10 mouse cellular contexts compared by ENCODE assay signal in genomic region chr1:192711779-192712348, GRCm38 (mm10). TPM values are rescaled to one million over a fixed set of nuclear protein-coding genes. Genes with fewer than 3 reads are reported as not detected.
DNase-seq lines count a peak whose midpoint lies in the region; ATAC-seq lines count a peak whose summit lies in the region.
"Had no signal": no experiment of that assay in that cellular context is flagged by ENCODE, and none has a peak within 500 bp of the region (broad histone marks: within the 10 kb centered on the region; RNA-seq: fewer than 3 reads in every experiment).

No protein-coding gene starts in this region.

- H3K4me3 ChIP-seq in forebrain, embryonic 11.5 days (ENCODE audit: low read depth, low read length): no peak overlapping the region
- no peak overlapping the region for H3K4me3 ChIP-seq in forebrain, embryonic 12.5 days (replicated peaks)
- H3K4me3 ChIP-seq: hindbrain, embryonic 15.5 days; neural tube, embryonic 12.5 days had no signal

- H3K9me3 ChIP-seq in forebrain, embryonic 11.5 days (ENCODE audit: control insufficient read depth, low read length): no peaks in the 10 kb centered on the region
- H3K9me3 ChIP-seq in forebrain, embryonic 12.5 days: no peaks in the 10 kb centered on the region
- H3K9me3 ChIP-seq: hindbrain, embryonic 15.5 days; neural tube, embryonic 12.5 days had no signal

- no peak overlapping the region for H3K4me2 ChIP-seq in forebrain, embryonic 11.5 days (ENCODE audit: low read depth, low read length, severe bottlenecking)
- no peak overlapping the region for H3K4me2 ChIP-seq in forebrain, embryonic 12.5 days
- H3K4me2 ChIP-seq: hindbrain, embryonic 15.5 days; neural tube, embryonic 12.5 days had no signal

- peak; percentile 65 for DNase-seq in forebrain, embryonic 11.5 days (ENCODE audit: low spot score)
- DNase-seq in 3T3-L1 (ENCODE audit: low read depth, low spot score): peak; percentile 77
- DNase-seq in adrenal gland, postnatal 10 days: peak; percentile 75
- peak; percentile 56 for DNase-seq in embryo, embryonic 9.5 days (ENCODE audit: extremely low spot score)
- peak; percentile 64 for DNase-seq in kidney, postnatal 14 days
- DNase-seq in lung, postnatal 25 days (ENCODE audit: low spot score): peak; percentile 22
- DNase-seq in right cerebral cortex, postnatal 4 days: peak; percentile 81

- no peak overlapping the region for H3K9ac ChIP-seq in forebrain, embryonic 11.5 days (ENCODE audit: low read length)
- H3K9ac ChIP-seq in forebrain, embryonic 12.5 days: no peak overlapping the region
- H3K9ac ChIP-seq: hindbrain, embryonic 15.5 days; neural tube, embryonic 12.5 days had no signal

- no peaks in the 10 kb centered on the region for H3K36me3 ChIP-seq in forebrain, embryonic 11.5 days (ENCODE audit: control insufficient read depth, insufficient read depth, low read length)
- no peaks in the 10 kb centered on the region for H3K36me3 ChIP-seq in forebrain, embryonic 12.5 days (replicated peaks)
- H3K36me3 ChIP-seq: hindbrain, embryonic 15.5 days; neural tube, embryonic 12.5 days had no signal

- 40% methylated on average over 3 of the region's 3 CpGs for WGBS in forebrain, embryonic 11.5 days
- 31% methylated on average over 3 of the region's 3 CpGs for WGBS in forebrain, embryonic 12.5 days

- ATAC-seq in forebrain, embryonic 11.5 days (replicated peaks; ENCODE audit: low FRiP score): no peak
- ATAC-seq in forebrain, embryonic 12.5 days (ENCODE audit: low FRiP score): no peak

- H3K27me3 ChIP-seq in forebrain, embryonic 11.5 days (ENCODE audit: control insufficient read depth, insufficient read depth, low read length): no peaks in the 10 kb centered on the region
- no peaks in the 10 kb centered on the region for H3K27me3 ChIP-seq in forebrain, embryonic 12.5 days
- H3K27me3 ChIP-seq: hindbrain, embryonic 15.5 days; neural tube, embryonic 12.5 days had no signal

- no peaks in the 10 kb centered on the region for H3K4me1 ChIP-seq in forebrain, embryonic 11.5 days (replicated peaks; ENCODE audit: control insufficient read depth, insufficient read depth, low read length)
- H3K4me1 ChIP-seq in forebrain, embryonic 12.5 days: no peaks in the 10 kb centered on the region
- H3K4me1 ChIP-seq: hindbrain, embryonic 15.5 days; neural tube, embryonic 12.5 days had no signal

- no peak overlapping the region for H3K27ac ChIP-seq in forebrain, embryonic 11.5 days (ENCODE audit: low read depth, low read length)
- H3K27ac ChIP-seq in forebrain, embryonic 12.5 days: no peak overlapping the region
- H3K27ac ChIP-seq: hindbrain, embryonic 15.5 days; neural tube, embryonic 12.5 days had no signal

RNA-seq across cellular contexts. Expression of gene Hhat, which starts 59.2 kb away (rescaled TPM):
- 6.2 and 8.0 TPM in 2 replicates for polyA plus RNA-seq in forebrain, embryonic 11.5 days (2014; fragmentation: Nextera tagmentation; extraction: Ambion mirVana)
- 4.4 and 7.6 TPM in 2 replicates for polyA plus RNA-seq in forebrain, embryonic 12.5 days (2016; fragmentation: Nextera tagmentation; extraction: Ambion mirVana)
- 1 to 10 TPM; 6.8 to 7.3 TPM for total RNA-seq in adrenal gland, postnatal 10 days (2021)

Comparison
In these comparisons a context has a peak if more than half of its experiments do, and no peak if none do; other contexts are left out.
1. DNase-seq: peak in every context shown above with its lines; median percentile 81 in right cerebral cortex, postnatal 4 days; 77 in 3T3-L1; 75 in adrenal gland, postnatal 10 days; 65 in forebrain, embryonic 11.5 days; 64 in kidney, postnatal 14 days; 56 in embryo, embryonic 9.5 days; 22 in lung, postnatal 25 days.